Mouse (Mus musculus): ENCODE results near the gene Gm20671.

- no peak for TF ChIP-seq CTCF (IDR thresholded peaks at IDR 0.05; ENCODE audit: low read depth)
- no peak for TF ChIP-seq EP300 (IDR thresholded peaks at IDR 0.05; ENCODE audit: low read depth)
These were observed 80.9 kb downstream of the Gm20671 start for GRCm38 (mm10) chr5:32745705-32746655.

Data from liver, postnatal 0 days (tissue).